Mouse (Mus musculus) adrenal gland, adult 8-10 months (tissue): ENCODE results near the gene Arxes2. TPM values are rescaled to one million over a fixed set of nuclear protein-coding genes. Genes with fewer than 3 reads are reported as not detected.
A peak's percentile ranks its signal among the peaks of the same experiment; 100 is the strongest.
"Not testable (repeated sequence)": the region's sequence is repeated elsewhere in the genome, so short reads cannot be mapped to it uniquely, and the experiment has no call there.

ENCODE experiments used
- DNase-seq: peaks from one replicate; pipeline ENCODE4 v3.0.0; 2022
- total RNA-seq, 4 experiments: library from RNA; stranded (reverse); gene quantifications; 2 replicates each; pipeline ENCODE4 v1.2.4; 2022

Arxes2 gene
- total RNA-seq = 10 to 100 TPM; 18.5 to 35.9 (median 27.9) TPM

GRCm38 (mm10) chrX:135993664-135994119, at the start of gene Arxes2:
Arxes2 (plus strand) TSS chrX:135993824.
- not testable (repeated sequence) for DNase-seq

- DNase-seq = no peak
Measured at GRCm38 (mm10) chrX:135948699-135949437, 44.8 kb upstream of the Arxes2 start.

GRCm38 (mm10) chrX:135956988-135957690, 36.5 kb upstream of the Arxes2 start:
- DNase-seq = no peak

- DNase-seq = no peak
Measured at GRCm38 (mm10) chrX:135957691-135958081, 35.9 kb upstream of the Arxes2 start.

- no peak for DNase-seq
Measured at GRCm38 (mm10) chrX:135958589-135959225, 34.9 kb upstream of the Arxes2 start.

GRCm38 (mm10) chrX:135959536-135959935, 34.1 kb upstream of the Arxes2 start:
- no peak for DNase-seq

- no peak for DNase-seq
Measured at GRCm38 (mm10) chrX:135962342-135962741, 31.3 kb upstream of the Arxes2 start.

GRCm38 (mm10) chrX:135963130-135963529, 30.5 kb upstream of the Arxes2 start:
- no peak for DNase-seq

GRCm38 (mm10) chrX:135963629-135964028, 30.0 kb upstream of the Arxes2 start:
- no peak for DNase-seq

GRCm38 (mm10) chrX:135973597-135974423, 19.8 kb upstream of the Arxes2 start:
- no peak for DNase-seq

GRCm38 (mm10) chrX:135974424-135975225, 19.0 kb upstream of the Arxes2 start:
- no peak for DNase-seq

- DNase-seq = peak; percentile 55
Measured at GRCm38 (mm10) chrX:135975226-135975552, 18.4 kb upstream of the Arxes2 start.

GRCm38 (mm10) chrX:135984539-135985260, 8.9 kb upstream of the Arxes2 start:
- DNase-seq = no peak

GRCm38 (mm10) chrX:135986267-135986666, 7.4 kb upstream of the Arxes2 start:
- DNase-seq = no peak

GRCm38 (mm10) chrX:135990661-135991060, 3.0 kb upstream of the Arxes2 start:
- DNase-seq = no peak

GRCm38 (mm10) chrX:135993192-135993594, 431 bp upstream of the Arxes2 start:
- DNase-seq = not testable (repeated sequence)

- DNase-seq = no peak
Measured at GRCm38 (mm10) chrX:136007199-136007843, 13.7 kb downstream of the Arxes2 start.

GRCm38 (mm10) chrX:136014392-136014791, 20.8 kb downstream of the Arxes2 start:
- DNase-seq = no peak

- DNase-seq = no peak
Measured at GRCm38 (mm10) chrX:136030331-136030730, 36.7 kb downstream of the Arxes2 start.
